Comparison of ENCODE assay signal across 28 mouse cellular contexts in the genomic region with DNA sequence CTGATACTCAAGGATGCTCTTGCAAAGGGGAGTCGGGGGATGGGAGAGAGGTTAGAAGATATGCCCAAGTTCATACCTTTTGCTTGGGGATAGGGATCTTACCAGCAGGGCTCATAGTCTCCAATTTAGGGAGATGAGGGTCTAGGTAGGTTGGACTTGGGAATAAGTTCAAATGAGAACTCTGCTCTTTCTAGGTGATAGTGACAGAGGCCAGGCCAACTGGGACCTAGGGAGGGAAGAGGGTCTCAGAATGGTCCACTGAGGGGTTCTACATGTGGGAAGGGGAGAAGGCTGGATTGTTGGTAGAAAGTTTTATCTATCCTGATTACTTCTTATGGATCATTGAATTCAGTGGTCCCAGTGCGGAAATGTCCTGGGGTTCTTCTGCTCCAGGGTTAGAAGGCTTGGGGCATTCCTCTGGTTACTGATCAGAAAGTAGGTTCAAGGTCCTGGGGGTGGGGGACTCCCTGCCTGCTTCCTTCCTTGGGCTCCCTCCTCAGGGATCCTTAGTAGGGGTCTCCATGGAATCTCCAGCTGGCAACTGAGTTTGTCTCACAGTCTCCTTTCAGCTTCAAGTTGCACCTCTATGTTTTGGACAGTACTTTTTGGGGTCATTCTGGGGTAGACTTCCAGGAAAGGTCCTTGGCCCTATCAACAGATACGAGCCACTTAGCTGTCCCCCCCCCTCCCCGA. TPM values are rescaled to one million over a fixed set of nuclear protein-coding genes. Genes with fewer than 3 reads are reported as not detected.
DNase-seq lines count a peak whose midpoint lies in the region; ATAC-seq and TF ChIP-seq lines count a peak whose summit lies in the region.
"Had no signal": no experiment of that assay in that cellular context is flagged by ENCODE, and none has a peak within 500 bp of the region (broad histone marks: within the 10 kb centered on the region; RNA-seq: fewer than 3 reads in every experiment).

No protein-coding gene starts in this region.

- peak overlapping the region; percentile 97 for H3K9ac ChIP-seq in heart, embryonic 13.5 days
- H3K9ac ChIP-seq in lung, embryonic 15.5 days = peak overlapping the region; percentile 57
- H3K9ac ChIP-seq in limb, embryonic 13.5 days = peak overlapping the region; percentile 93
- H3K9ac ChIP-seq: forebrain, embryonic 15.5 days; hindbrain, embryonic 13.5 days; liver, embryonic 12.5 days had no signal

- peaks cover 45% of the 10 kb centered on the region for H3K27me3 ChIP-seq in heart, embryonic 13.5 days (replicated peaks)
- H3K27me3 ChIP-seq in lung, embryonic 15.5 days = peaks cover 67% of the 10 kb centered on the region
- H3K27me3 ChIP-seq in limb, embryonic 10.5 days (ENCODE audit: low read depth, poor library complexity, severe bottlenecking) = peaks cover 88% of the 10 kb centered on the region
- H3K27me3 ChIP-seq in limb, embryonic 13.5 days = peaks cover 84% of the 10 kb centered on the region
- no peaks in the 10 kb centered on the region for H3K27me3 ChIP-seq in kidney, adult 2 months (replicated peaks; ENCODE audit: control insufficient read depth, insufficient read depth, low read length)
- H3K27me3 ChIP-seq: CH12.LX had no signal

- 35% methylated on average over 4 of the region's 4 CpGs for WGBS in heart, embryonic 13.5 days
- 16% methylated on average over 4 of the region's 4 CpGs for WGBS in lung, embryonic 15.5 days
- 16% methylated on average over 4 of the region's 4 CpGs for WGBS in limb, embryonic 10.5 days
- WGBS in limb, embryonic 13.5 days = 14% methylated on average over 4 of the region's 4 CpGs
- WGBS in kidney, adult 2 months = 9% methylated on average over 4 of the region's 4 CpGs

- TF ChIP-seq CTCF in kidney, adult 2 months (conservative IDR thresholded peaks at IDR 0.05; ENCODE audit: insufficient read depth, insufficient read length, low read depth, low read length) = no peak

- peaks cover 54% of the 10 kb centered on the region for H3K36me3 ChIP-seq in heart, embryonic 13.5 days
- H3K36me3 ChIP-seq in lung, embryonic 15.5 days = peaks cover 8% of the 10 kb centered on the region; the same call in 1 of the 2 replicates
- peaks cover 82% of the 10 kb centered on the region for H3K36me3 ChIP-seq in limb, embryonic 10.5 days
- H3K36me3 ChIP-seq in limb, embryonic 13.5 days = peaks cover 26% of the 10 kb centered on the region
- no peaks in the 10 kb centered on the region for H3K36me3 ChIP-seq in kidney, adult 2 months (ENCODE audit: control insufficient read depth, insufficient read depth, low read length)
- H3K36me3 ChIP-seq: embryonic facial prominence, embryonic 10.5 days; forebrain, embryonic 15.5 days; G1E; hindbrain, embryonic 13.5 days; liver, embryonic 12.5 days had no signal

- no peak for TF ChIP-seq POLR2A in kidney, adult 2 months (IDR thresholded peaks at IDR 0.05; ENCODE audit: low read depth, low read length)

- H3K4me2 ChIP-seq in heart, embryonic 13.5 days = peak overlapping the region; percentile 81
- H3K4me2 ChIP-seq in lung, embryonic 15.5 days = peak overlapping the region; percentile 59
- H3K4me2 ChIP-seq in limb, embryonic 13.5 days (replicated peaks) = peak overlapping the region; percentile 76
- H3K4me2 ChIP-seq: forebrain, embryonic 15.5 days; hindbrain, embryonic 13.5 days; liver, embryonic 12.5 days had no signal

- no peaks in the 10 kb centered on the region for H3K9me3 ChIP-seq in heart, embryonic 13.5 days
- no peaks in the 10 kb centered on the region for H3K9me3 ChIP-seq in lung, embryonic 15.5 days
- H3K9me3 ChIP-seq in limb, embryonic 10.5 days (replicated peaks) = no peaks in the 10 kb centered on the region
- no peaks in the 10 kb centered on the region for H3K9me3 ChIP-seq in limb, embryonic 13.5 days
- H3K9me3 ChIP-seq: embryonic facial prominence, embryonic 10.5 days; forebrain, embryonic 15.5 days; hindbrain, embryonic 13.5 days; liver, embryonic 12.5 days had no signal

- no peak for DNase-seq in heart, adult 8-10 months (ENCODE audit: low spot score)
- DNase-seq in lung, adult 18-20 months = no peak
- DNase-seq in limb, embryonic 10.5 days (ENCODE audit: low spot score) = no peak
- no peak for DNase-seq in kidney, adult 2 months
- DNase-seq: B cell, adult 2 months; cerebellum, adult 11-12 months; cerebellum, postnatal 10 days; kidney, adult 11 months; kidney, postnatal 4 days; layer of hippocampus, adult 9-11 months; lung, adult 2 months; thymus, adult 18-20 months; thymus, postnatal 36 days had no signal

- peak overlapping the region; percentile 14; the same call in 1 of the 2 replicates for H3K4me3 ChIP-seq in heart, embryonic 13.5 days
- H3K4me3 ChIP-seq in lung, embryonic 15.5 days = peak overlapping the region; percentile 35
- peak overlapping the region; percentile 49 for H3K4me3 ChIP-seq in limb, embryonic 10.5 days
- H3K4me3 ChIP-seq in limb, embryonic 13.5 days = peak overlapping the region; percentile 46
- H3K4me3 ChIP-seq in kidney, adult 2 months (ENCODE audit: insufficient read depth, low read depth, low read length) = no peak overlapping the region
- H3K4me3 ChIP-seq: embryonic facial prominence, embryonic 10.5 days; forebrain, embryonic 15.5 days; hindbrain, embryonic 13.5 days; liver, embryonic 12.5 days had no signal

- peaks cover 87% of the 10 kb centered on the region for H3K4me1 ChIP-seq in heart, embryonic 13.5 days
- H3K4me1 ChIP-seq in lung, embryonic 15.5 days = peaks cover 22% of the 10 kb centered on the region
- H3K4me1 ChIP-seq in limb, embryonic 10.5 days = peaks cover 59% of the 10 kb centered on the region
- peaks cover 67% of the 10 kb centered on the region for H3K4me1 ChIP-seq in limb, embryonic 13.5 days
- no peaks in the 10 kb centered on the region for H3K4me1 ChIP-seq in kidney, adult 2 months (ENCODE audit: control insufficient read depth, insufficient read depth, low read length)
- H3K4me1 ChIP-seq: liver, embryonic 12.5 days had no signal

- peak overlapping the region; percentile 72 for H3K27ac ChIP-seq in heart, embryonic 13.5 days (replicated peaks)
- peak overlapping the region; percentile 60 for H3K27ac ChIP-seq in lung, embryonic 15.5 days
- H3K27ac ChIP-seq in limb, embryonic 10.5 days = peak overlapping the region; percentile 99
- H3K27ac ChIP-seq in limb, embryonic 13.5 days = peak overlapping the region; percentile 85
- H3K27ac ChIP-seq in kidney, adult 2 months (ENCODE audit: insufficient read depth, low read depth, low read length) = no peak overlapping the region
- H3K27ac ChIP-seq: embryonic facial prominence, embryonic 10.5 days; forebrain, embryonic 15.5 days; hindbrain, embryonic 13.5 days; liver, embryonic 12.5 days had no signal

- ATAC-seq in heart, embryonic 13.5 days (ENCODE audit: extremely low read depth, insufficient number of reproducible peaks, low FRiP score, low TSS enrichment) = no peak
- ATAC-seq in lung, embryonic 15.5 days (ENCODE audit: borderline replicate concordance, extremely low read depth, low FRiP score, low TSS enrichment) = no peak
- no peak for ATAC-seq in limb, embryonic 13.5 days (ENCODE audit: low FRiP score, low read depth)
- ATAC-seq: forebrain, embryonic 15.5 days; liver, embryonic 12.5 days; Patski had no signal

RNA-seq across cellular contexts. Expression of gene Tbx5, which starts 10.4 kb away (rescaled TPM):
- 31.3 and 38.4 TPM in 2 replicates for polyA plus RNA-seq in heart, embryonic 13.5 days (2015; fragmentation: Nextera tagmentation; extraction: Ambion mirVana)
- 10 to 100 TPM; 22.5 to 44.9 (median 33.8) TPM for total RNA-seq in heart, adult 8-10 months (2022)
- 50.1 and 55.7 TPM in 2 replicates for polyA plus RNA-seq in lung, embryonic 15.5 days (2015; fragmentation: Nextera tagmentation; extraction: Ambion mirVana)
- polyA plus RNA-seq in limb, embryonic 10.5 days (2016; fragmentation: Nextera tagmentation; extraction: Ambion mirVana) = 35.6 and 39.1 TPM in 2 replicates
- 34.8 and 51.5 TPM in 2 replicates for polyA plus RNA-seq in limb, embryonic 13.5 days (2015; fragmentation: Nextera tagmentation; extraction: Ambion mirVana)
- 0.05 and 0.06 TPM in 2 replicates for polyA plus RNA-seq in kidney, adult 2 months (2012; rRNA removed)
- total RNA-seq: CH12.LX; left cerebral cortex, adult 18-20 months; left cerebral cortex, postnatal 25 days; megakaryocyte, adult 5-6 weeks had no signal
- polyA plus RNA-seq: cortical plate, adult 2 months; forebrain, embryonic 15.5 days; G1E; hindbrain, embryonic 13.5 days; Patski; spleen, adult 2 months had no signal

Comparison
In these comparisons a context has a peak if more than half of its experiments do, and no peak if none do; other contexts are left out.
1. RNA of gene Tbx5, which starts 10.4 kb away (polyA plus RNA-seq): 50.1 to 55.7 TPM in lung, embryonic 15.5 days, 34.8 to 51.5 TPM in limb, embryonic 13.5 days, 31.3 to 38.4 TPM in heart, embryonic 13.5 days and 35.6 to 39.1 TPM in limb, embryonic 10.5 days; 0.05 to 0.06 TPM in kidney, adult 2 months; every median in the first group is over 10 times any median in the second.
2. Peak in every context shown above with its lines, with median percentiles within 50 percentile points of each other: H3K4me2 ChIP-seq and H3K9ac ChIP-seq.